Mouse (Mus musculus) brain, embryonic 14.5 days (tissue): ENCODE data around the gene Slc23a4.

Source experiments
- CTCF ChIP-seq: fragments of 200-500 bp; IDR thresholded peaks from 2 replicates; pipeline ENCODE4 v1.5.1; 2012; ENCODE audit warnings: inconsistent platforms, mild to moderate bottlenecking, moderate library complexity, borderline replicate concordance; ENCODE audit not compliant: insufficient read depth, insufficient read length; ENCODE audit errors: extremely low read depth
- POLR2A ChIP-seq: fragments of 200-500 bp; IDR thresholded peaks from 2 replicates; pipeline ENCODE4 v1.6.1; 2012; ENCODE audit warnings: mild to moderate bottlenecking, inconsistent platforms, borderline replicate concordance; ENCODE audit not compliant: poor library complexity, insufficient read depth, insufficient read length, severe bottlenecking; ENCODE audit errors: extremely low read depth

- no peak for TF ChIP-seq POLR2A
- TF ChIP-seq CTCF: no peak
Observed at GRCm38 (mm10) chr6:34951956-34952667, 36.1 kb downstream of the Slc23a4 start.
